Mouse (Mus musculus): Measurements from ENCODE around the gene Ptger1. TPM values are rescaled to one million over a fixed set of nuclear protein-coding genes. Genes with fewer than 3 reads are reported as not detected.

The Ptger1 gene
- polyA plus RNA-seq, 1 experiment = 21.8 TPM

DNA sequence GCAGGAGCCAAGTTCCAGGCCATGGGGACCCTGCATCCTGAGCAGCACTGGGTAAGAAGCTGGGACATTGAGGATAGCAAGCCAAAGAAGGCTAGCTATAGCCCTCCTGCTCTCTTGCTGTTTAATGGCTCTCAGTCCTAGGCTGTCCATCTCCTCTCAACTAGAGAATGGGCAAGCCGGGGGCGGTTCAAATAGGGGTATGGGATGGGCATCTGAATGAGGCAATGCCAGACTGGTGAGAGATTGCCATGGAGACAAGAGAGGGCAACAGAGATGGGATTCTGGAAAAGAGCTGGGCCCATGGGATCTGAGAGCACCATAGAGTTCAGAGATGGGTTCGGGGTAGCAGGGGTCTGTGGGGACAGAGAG, 372 bp downstream of the Ptger1 start:
- no peaks in the 10 kb centered on the region for H3K27me3 ChIP-seq (replicated peaks; ENCODE audit: control insufficient read depth, insufficient read depth, low read length)
- H3K27ac ChIP-seq (ENCODE audit: insufficient read depth, low read depth, low read length) = peak overlapping the region; percentile 74
- no peak for DNase-seq
- 0 out of 2 replicates have a peak, but pooled peaks cover 3% of the 10 kb centered on the region for H3K36me3 ChIP-seq (ENCODE audit: control insufficient read depth, insufficient read depth, low read length)
- 83% methylated on average over 3 of the region's 3 CpGs for WGBS
- H3K4me3 ChIP-seq (ENCODE audit: insufficient read depth, low read depth, low read length) = peak overlapping the region; percentile 20
- TF ChIP-seq POLR2A (IDR thresholded peaks at IDR 0.05; ENCODE audit: low read depth, low read length) (no peak), CTCF (conservative IDR thresholded peaks at IDR 0.05; ENCODE audit: insufficient read depth, insufficient read length, low read depth, low read length) (no peak)
- H3K4me1 ChIP-seq (ENCODE audit: control insufficient read depth, insufficient read depth, low read length) = peaks cover 19% of the 10 kb centered on the region

DNA sequence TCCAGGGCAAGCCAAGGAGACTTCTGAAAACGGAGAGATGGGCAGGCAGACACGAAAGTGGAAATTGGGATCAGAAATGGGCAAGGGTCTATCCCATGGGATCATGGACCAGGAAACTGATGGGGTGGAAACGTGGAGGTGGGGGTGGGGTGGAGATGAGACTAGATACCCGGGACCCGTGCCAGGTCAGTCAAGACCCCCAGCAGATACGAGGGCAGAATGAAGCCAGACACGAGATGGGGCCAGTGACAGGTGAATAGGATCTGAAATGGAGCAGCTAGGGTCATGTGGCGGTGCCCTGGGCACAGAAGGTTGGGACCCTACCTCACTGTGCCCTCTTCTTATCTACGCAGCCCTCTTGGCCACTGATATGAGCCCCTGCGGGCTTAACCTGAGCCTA, 1.0 kb downstream of the Ptger1 start:
- peak overlapping the region; percentile 74; the same call in 1 of the 2 replicates for H3K27ac ChIP-seq (ENCODE audit: insufficient read depth, low read depth, low read length)

DNA sequence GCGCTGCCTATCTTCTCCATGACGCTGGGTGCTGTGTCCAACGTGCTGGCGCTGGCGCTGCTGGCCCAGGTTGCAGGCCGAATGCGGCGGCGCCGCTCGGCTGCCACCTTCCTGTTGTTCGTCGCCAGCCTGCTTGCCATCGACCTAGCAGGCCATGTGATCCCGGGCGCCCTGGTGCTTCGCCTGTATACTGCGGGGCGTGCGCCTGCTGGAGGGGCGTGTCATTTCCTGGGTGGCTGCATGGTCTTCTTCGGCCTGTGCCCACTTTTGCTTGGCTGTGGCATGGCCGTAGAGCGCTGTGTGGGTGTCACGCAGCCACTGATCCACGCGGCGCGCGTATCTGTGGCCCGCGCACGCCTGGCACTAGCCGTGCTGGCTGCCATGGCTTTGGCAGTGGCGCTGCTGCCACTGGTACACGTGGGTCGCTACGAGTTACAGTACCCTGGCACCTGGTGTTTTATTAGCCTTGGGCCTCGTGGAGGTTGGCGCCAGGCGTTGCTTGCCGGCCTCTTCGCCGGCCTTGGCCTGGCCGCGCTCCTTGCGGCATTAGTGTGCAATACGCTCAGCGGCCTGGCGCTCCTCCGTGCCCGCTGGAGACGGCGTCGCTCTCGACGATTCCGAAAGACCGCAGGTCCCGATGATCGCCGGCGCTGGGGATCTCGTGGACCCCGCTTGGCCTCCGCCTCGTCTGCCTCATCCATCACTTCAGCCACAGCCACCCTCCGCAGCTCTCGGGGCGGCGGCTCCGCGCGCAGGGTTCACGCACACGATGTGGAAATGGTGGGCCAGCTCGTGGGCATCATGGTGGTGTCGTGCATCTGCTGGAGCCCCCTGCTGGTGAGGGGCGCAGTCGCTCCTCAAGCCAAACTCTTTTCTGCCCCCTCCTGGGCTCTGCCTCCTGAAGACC, 1.8 kb downstream of the Ptger1 start:
- WGBS = 41% methylated on average over 80 of the region's 80 CpGs
- TF ChIP-seq CTCF (conservative IDR thresholded peaks at IDR 0.05; ENCODE audit: insufficient read depth, insufficient read length, low read depth, low read length) (peak; percentile 62), POLR2A (IDR thresholded peaks at IDR 0.05; ENCODE audit: low read depth, low read length) (no peak)
- no peaks in the 10 kb centered on the region for H3K27me3 ChIP-seq (replicated peaks; ENCODE audit: control insufficient read depth, insufficient read depth, low read length)
- H3K4me1 ChIP-seq (ENCODE audit: control insufficient read depth, insufficient read depth, low read length) = peaks cover 12% of the 10 kb centered on the region
- peak overlapping the region; percentile 7; the same call in 1 of the 2 replicates for H3K4me3 ChIP-seq (ENCODE audit: insufficient read depth, low read depth, low read length)
- no peak overlapping the region for H3K27ac ChIP-seq (ENCODE audit: insufficient read depth, low read depth, low read length)
- 0 out of 2 replicates have a peak, but pooled peaks cover 3% of the 10 kb centered on the region for H3K36me3 ChIP-seq (ENCODE audit: control insufficient read depth, insufficient read depth, low read length)
- DNase-seq = peak; percentile 43

More for the DNA sequence above, 1.0 kb downstream of the Ptger1 start:
- Histone ChIP-seq H3K4me3 (ENCODE audit: insufficient read depth, low read depth, low read length) (peak overlapping the region; percentile 11; the same call in 1 of the 2 replicates), H3K36me3 (ENCODE audit: control insufficient read depth, insufficient read depth, low read length) (0 out of 2 replicates have a peak, but pooled peaks cover 3% of the 10 kb centered on the region), H3K4me1 (ENCODE audit: control insufficient read depth, insufficient read depth, low read length) (peaks cover 18% of the 10 kb centered on the region), H3K27me3 (replicated peaks; ENCODE audit: control insufficient read depth, insufficient read depth, low read length) (no peaks in the 10 kb centered on the region)
- TF ChIP-seq CTCF (conservative IDR thresholded peaks at IDR 0.05; ENCODE audit: insufficient read depth, insufficient read length, low read depth, low read length) (no peak), POLR2A (IDR thresholded peaks at IDR 0.05; ENCODE audit: low read depth, low read length) (no peak)
- 82% methylated on average over 10 of the region's 10 CpGs for WGBS
- no peak for DNase-seq

DNA sequence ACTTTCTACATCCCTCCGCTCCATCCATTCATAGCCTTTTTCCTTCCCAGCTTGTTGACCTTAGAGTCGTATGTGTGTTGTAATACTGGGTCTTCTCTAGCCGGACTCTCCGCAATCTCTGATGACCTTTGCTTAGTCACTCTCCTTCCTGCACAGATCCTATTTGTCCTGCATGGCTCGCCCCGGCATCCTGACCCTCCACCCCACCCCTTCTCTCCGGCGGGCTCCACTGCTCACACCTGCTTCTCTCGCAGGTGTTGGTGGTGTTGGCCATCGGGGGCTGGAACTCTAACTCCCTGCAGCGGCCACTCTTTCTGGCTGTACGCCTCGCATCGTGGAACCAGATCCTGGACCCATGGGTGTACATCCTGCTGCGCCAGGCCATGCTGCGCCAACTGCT, 2.5 kb downstream of the Ptger1 start:
- Histone ChIP-seq H3K4me1 (ENCODE audit: control insufficient read depth, insufficient read depth, low read length) (peaks cover 12% of the 10 kb centered on the region), H3K27ac (ENCODE audit: insufficient read depth, low read depth, low read length) (no peak overlapping the region), H3K4me3 (ENCODE audit: insufficient read depth, low read depth, low read length) (no peak overlapping the region), H3K36me3 (ENCODE audit: control insufficient read depth, insufficient read depth, low read length) (0 out of 2 replicates have a peak, but pooled peaks cover 3% of the 10 kb centered on the region), H3K27me3 (replicated peaks; ENCODE audit: control insufficient read depth, insufficient read depth, low read length) (no peaks in the 10 kb centered on the region)
- TF ChIP-seq CTCF (conservative IDR thresholded peaks at IDR 0.05; ENCODE audit: insufficient read depth, insufficient read length, low read depth, low read length) (no peak), POLR2A (IDR thresholded peaks at IDR 0.05; ENCODE audit: low read depth, low read length) (no peak)
- 75% methylated on average over 16 of the region's 16 CpGs for WGBS
- DNase-seq = no peak

DNA sequence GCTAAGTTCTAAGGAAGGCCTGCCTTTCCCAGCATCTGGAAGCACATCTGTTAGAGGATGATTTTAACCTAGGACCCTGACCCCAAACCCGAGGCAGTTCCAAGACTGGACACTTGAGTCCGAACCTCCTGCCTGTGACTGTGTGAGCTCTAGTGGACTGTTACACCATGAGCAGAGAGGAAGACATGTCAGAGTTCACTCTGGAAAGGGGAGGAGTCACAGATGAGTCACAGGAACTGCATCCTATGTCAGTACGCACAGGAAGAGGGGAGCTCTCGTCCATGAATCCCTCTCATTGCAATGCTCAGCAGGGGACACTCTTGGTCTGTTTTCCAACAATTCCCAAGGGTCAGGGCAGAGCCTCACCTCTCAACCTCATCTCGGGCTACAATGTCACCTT, 6.5 kb downstream of the Ptger1 start:
- H3K36me3 ChIP-seq (ENCODE audit: control insufficient read depth, insufficient read depth, low read length) = peaks cover 3% of the 10 kb centered on the region; the same call in 1 of the 2 replicates

DNA sequence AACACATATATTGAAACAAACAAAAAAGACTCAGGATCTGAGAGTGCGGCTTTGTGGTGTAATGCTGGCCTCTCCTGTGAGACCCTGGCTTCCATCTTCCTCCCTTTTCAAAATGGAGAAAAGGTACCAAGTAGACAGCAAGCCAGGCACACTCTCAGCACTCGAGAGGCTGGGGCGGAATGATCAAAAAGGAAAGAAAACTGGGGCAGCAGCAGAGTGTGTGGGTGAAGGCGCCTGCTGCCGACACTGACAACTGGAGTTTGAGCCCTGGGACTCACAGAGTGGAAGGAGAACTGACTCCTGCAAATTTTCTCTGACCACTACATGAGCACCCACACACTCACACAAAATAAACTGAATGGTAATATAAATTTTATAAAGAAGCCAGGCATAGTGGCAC, 8.0 kb downstream of the Ptger1 start:
- H3K4me1 ChIP-seq (ENCODE audit: control insufficient read depth, insufficient read depth, low read length) = no peaks in the 10 kb centered on the region
- H3K4me3 ChIP-seq (ENCODE audit: insufficient read depth, low read depth, low read length) = no peak overlapping the region
- TF ChIP-seq CTCF (conservative IDR thresholded peaks at IDR 0.05; ENCODE audit: insufficient read depth, insufficient read length, low read depth, low read length) (no peak), POLR2A (IDR thresholded peaks at IDR 0.05; ENCODE audit: low read depth, low read length) (no peak)
- peaks cover 4% of the 10 kb centered on the region for H3K36me3 ChIP-seq (ENCODE audit: control insufficient read depth, insufficient read depth, low read length)
- no peaks in the 10 kb centered on the region for H3K27me3 ChIP-seq (replicated peaks; ENCODE audit: control insufficient read depth, insufficient read depth, low read length)
- no peak overlapping the region for H3K27ac ChIP-seq (ENCODE audit: insufficient read depth, low read depth, low read length)
- DNase-seq = no peak
- WGBS = 91% methylated on average over 5 of the region's 5 CpGs

More for the DNA sequence above, 6.5 kb downstream of the Ptger1 start:
- Histone ChIP-seq H3K4me3 (ENCODE audit: insufficient read depth, low read depth, low read length) (no peak overlapping the region), H3K4me1 (ENCODE audit: control insufficient read depth, insufficient read depth, low read length) (no peaks in the 10 kb centered on the region), H3K27ac (ENCODE audit: insufficient read depth, low read depth, low read length) (no peak overlapping the region), H3K27me3 (replicated peaks; ENCODE audit: control insufficient read depth, insufficient read depth, low read length) (no peaks in the 10 kb centered on the region)
- WGBS = 43% methylated on average over 5 of the region's 5 CpGs
- no peak for DNase-seq
- no peak for TF ChIP-seq CTCF (conservative IDR thresholded peaks at IDR 0.05; ENCODE audit: insufficient read depth, insufficient read length, low read depth, low read length)
- no peak for TF ChIP-seq POLR2A (IDR thresholded peaks at IDR 0.05; ENCODE audit: low read depth, low read length)

DNA sequence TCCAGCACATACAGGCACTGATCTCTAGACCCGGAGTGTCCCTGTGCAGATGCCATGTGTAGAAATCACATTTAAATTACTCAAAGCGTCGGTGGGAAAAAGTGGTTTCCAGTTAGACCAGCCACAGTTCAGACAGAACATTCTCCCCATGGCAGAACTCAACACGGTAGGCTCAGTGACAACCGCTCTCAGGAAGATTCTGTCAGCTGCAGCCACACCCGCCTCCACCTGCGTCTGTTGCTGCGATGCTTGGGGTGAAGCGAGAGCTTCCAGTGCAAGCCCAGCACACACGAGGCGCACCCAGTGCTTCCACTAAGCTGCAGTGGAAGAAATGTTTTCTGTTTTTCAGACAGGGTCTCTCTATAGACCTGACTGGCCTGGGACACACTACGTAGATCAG, 13.4 kb downstream of the Ptger1 start:
- no peak for DNase-seq
- H3K36me3 ChIP-seq (ENCODE audit: control insufficient read depth, insufficient read depth, low read length) = peaks cover 3% of the 10 kb centered on the region
- no peak overlapping the region for H3K27ac ChIP-seq (ENCODE audit: insufficient read depth, low read depth, low read length)
- TF ChIP-seq CTCF (conservative IDR thresholded peaks at IDR 0.05; ENCODE audit: insufficient read depth, insufficient read length, low read depth, low read length) (no peak), POLR2A (IDR thresholded peaks at IDR 0.05; ENCODE audit: low read depth, low read length) (no peak)
- 95% methylated on average over 12 of the region's 12 CpGs for WGBS
- no peaks in the 10 kb centered on the region for H3K27me3 ChIP-seq (replicated peaks; ENCODE audit: control insufficient read depth, insufficient read depth, low read length)
- H3K4me1 ChIP-seq (ENCODE audit: control insufficient read depth, insufficient read depth, low read length) = no peaks in the 10 kb centered on the region
- no peak overlapping the region for H3K4me3 ChIP-seq (ENCODE audit: insufficient read depth, low read depth, low read length)

Measured in kidney, adult 2 months (tissue).